In genomic region chr5:37336485-37337105, GRCm38 (mm10) we compare ENCODE assay signal across 8 mouse cellular contexts. TPM values are rescaled to one million over a fixed set of nuclear protein-coding genes. Genes with fewer than 3 reads are reported as not detected.
DNase-seq lines count a peak whose midpoint lies in the region; ATAC-seq lines count a peak whose summit lies in the region.

Gene Evc, minus strand, starts transcription at chr5:37336894.

- H3K4me3 ChIP-seq in hindbrain, embryonic 12.5 days, result peak within 1 kb of the TSS; percentile 70
- peak within 1 kb of the TSS; percentile 75 for H3K4me3 ChIP-seq in midbrain, embryonic 10.5 days
- peak within 1 kb of the TSS; percentile 69 for H3K4me3 ChIP-seq in stomach, embryonic 14.5 days (ENCODE audit: low read depth, low read length)

- H3K27me3 ChIP-seq in hindbrain, embryonic 12.5 days, result peaks cover 11% of the 10 kb centered on the region
- 0 out of 2 replicates have a peak, but pooled peaks cover 4% of the 10 kb centered on the region for H3K27me3 ChIP-seq in midbrain, embryonic 10.5 days (ENCODE audit: low read depth, poor library complexity, severe bottlenecking)
- H3K27me3 ChIP-seq in stomach, embryonic 14.5 days (ENCODE audit: control insufficient read depth, insufficient read depth, low read length), result no peaks in the 10 kb centered on the region

- no peaks in the 10 kb centered on the region for H3K9me3 ChIP-seq in hindbrain, embryonic 12.5 days (replicated peaks)
- no peaks in the 10 kb centered on the region for H3K9me3 ChIP-seq in midbrain, embryonic 10.5 days (replicated peaks)
- H3K9me3 ChIP-seq in stomach, embryonic 14.5 days (ENCODE audit: control insufficient read depth, low read depth, low read length), result no peaks in the 10 kb centered on the region

- H3K9ac ChIP-seq in hindbrain, embryonic 12.5 days, result peak within 1 kb of the TSS; percentile 72
- H3K9ac ChIP-seq in stomach, embryonic 14.5 days (replicated peaks; ENCODE audit: low read depth, low read length), result peak within 1 kb of the TSS; percentile 73

- H3K4me1 ChIP-seq in hindbrain, embryonic 12.5 days, result peaks cover 34% of the 10 kb centered on the region
- H3K4me1 ChIP-seq in midbrain, embryonic 10.5 days, result peaks cover 60% of the 10 kb centered on the region
- peaks cover 24% of the 10 kb centered on the region; the same call in 1 of the 2 replicates for H3K4me1 ChIP-seq in stomach, embryonic 14.5 days (ENCODE audit: control insufficient read depth, insufficient read depth, low read length)

- under 1% methylated on average over 48 of the region's 48 CpGs for WGBS in hindbrain, embryonic 12.5 days
- WGBS in midbrain, embryonic 10.5 days, result under 1% methylated on average over 48 of the region's 48 CpGs
- WGBS in stomach, embryonic 14.5 days, result under 1% methylated on average over 48 of the region's 48 CpGs

- H3K27ac ChIP-seq in hindbrain, embryonic 12.5 days, result no peak within 1 kb of the TSS
- peak within 1 kb of the TSS; percentile 90 for H3K27ac ChIP-seq in midbrain, embryonic 10.5 days (replicated peaks)
- peak within 1 kb of the TSS; percentile 75; the same call in 1 of the 2 replicates for H3K27ac ChIP-seq in stomach, embryonic 14.5 days (ENCODE audit: low read length)

- no peaks in the 10 kb centered on the region for H3K36me3 ChIP-seq in hindbrain, embryonic 12.5 days
- H3K36me3 ChIP-seq in midbrain, embryonic 10.5 days, result peaks cover 30% of the 10 kb centered on the region
- 0 out of 2 replicates have a peak, but pooled peaks cover 3% of the 10 kb centered on the region for H3K36me3 ChIP-seq in stomach, embryonic 14.5 days (ENCODE audit: control insufficient read depth, insufficient read depth, low read length)

- intact Hi-C loops in left cerebral cortex, postnatal 25 days (cut with DNase I), result no loop called here

- peak; percentile 69 for DNase-seq in adipocyte (ENCODE audit: low spot score)
- peak; percentile 11 for DNase-seq in cerebellum, adult 9-11 months
- peak; percentile 61 for DNase-seq in gastrocnemius, adult 18-20 months (ENCODE audit: low spot score)
- DNase-seq in left cerebral cortex, postnatal 25 days (ENCODE audit: low spot score in 2 of 2), result peak; percentile 20 to 30
- DNase-seq in midbrain, embryonic 10.5 days (ENCODE audit: low spot score), result peak; percentile 89

- peak; percentile 66 for ATAC-seq in hindbrain, embryonic 12.5 days (ENCODE audit: low FRiP score)
- ATAC-seq in stomach, embryonic 14.5 days (ENCODE audit: insufficient number of reproducible peaks, insufficient read depth, low FRiP score, low read depth), result peak; percentile 68
- ATAC-seq in activated CD4-positive, CD25-positive, alpha-beta regulatory T cell, adult 4 months, result no peak

- peak within 1 kb of the TSS; percentile 95 for H3K4me2 ChIP-seq in hindbrain, embryonic 12.5 days (replicated peaks)
- peak within 1 kb of the TSS; percentile 89 for H3K4me2 ChIP-seq in stomach, embryonic 14.5 days (replicated peaks; ENCODE audit: low read depth, low read length)

RNA-seq across cellular contexts. Expression of gene Evc, which starts in this region (rescaled TPM):
- total RNA-seq in gastrocnemius, adult 18-20 months (2021), result 10 to 100 TPM; 24.8 to 25.6 TPM
- 17.2 and 18.3 TPM in 2 replicates for polyA plus RNA-seq in hindbrain, embryonic 12.5 days (2016; fragmentation: Nextera tagmentation; extraction: Ambion mirVana)
- 1 to 10 TPM; 4.6 to 6.3 TPM for total RNA-seq in left cerebral cortex, postnatal 25 days (2021)
- 23.3 and 25.2 TPM in 2 replicates for polyA plus RNA-seq in midbrain, embryonic 10.5 days (2016; fragmentation: Nextera tagmentation; extraction: Ambion mirVana)
- polyA plus RNA-seq in stomach, embryonic 14.5 days (2014; fragmentation: Nextera tagmentation; extraction: Ambion mirVana), result 15.9 and 16.7 TPM in 2 replicates
- polyA plus RNA-seq in activated CD4-positive, CD25-positive, alpha-beta regulatory T cell, adult 4 months (2017; shearing (Covaris generic)), result not detected

Comparison
In these comparisons a context has a peak if more than half of its experiments do, and no peak if none do; other contexts are left out.
1. RNA of gene Evc (polyA plus RNA-seq): 23.3 to 25.2 TPM in midbrain, embryonic 10.5 days, 17.2 to 18.3 TPM in hindbrain, embryonic 12.5 days and 15.9 to 16.7 TPM in stomach, embryonic 14.5 days; not detected in activated CD4-positive, CD25-positive, alpha-beta regulatory T cell, adult 4 months; every median in the first group is over 10 times any median in the second.
2. DNase-seq: peak in every context shown above with its lines; median percentile 89 in midbrain, embryonic 10.5 days; 69 in adipocyte; 61 in gastrocnemius, adult 18-20 months; 25 in left cerebral cortex, postnatal 25 days; 11 in cerebellum, adult 9-11 months.
3. Peak in every context shown above with its lines, with median percentiles within 50 percentile points of each other: H3K4me3 ChIP-seq.